Mouse (Mus musculus) CH12.LX (cell line): ENCODE data around the gene Ralgapa1. TPM values are rescaled to one million over a fixed set of nuclear protein-coding genes. Genes with fewer than 3 reads are reported as not detected.

Experiments
- DNase-seq: peaks from one replicate; pipeline ENCODE4 v3.0.0-alpha.2; 2013; ENCODE audit errors: extremely low read depth
- H3K27ac ChIP-seq: 2 replicates; pipeline ENCODE4 v1.5.1; 2012; ENCODE audit warnings: low read depth, mild to moderate bottlenecking, control low read depth, moderate library complexity; ENCODE audit not compliant: insufficient read depth
- H3K27me3 ChIP-seq: replicated peaks from 2 replicates; pipeline ENCODE3; 2012; ENCODE audit warnings: inconsistent platforms
- H3K36me3 ChIP-seq, 2 experiments: replicated peaks in 1 of 2; 2 replicates each; pipeline versions ENCODE3 to v1.6.1; 2012; ENCODE audit warnings: inconsistent platforms in 1 of 2, low read length in 1 of 2, mild to moderate bottlenecking in 1 of 2, mixed read lengths in 1 of 2, moderate library complexity in 1 of 2; ENCODE audit not compliant: control insufficient read depth in 1 of 2, insufficient read depth in 1 of 2
- H3K4me1 ChIP-seq, 2 experiments: 2 replicates each; pipeline ENCODE4 v1.6.1; 2012; ENCODE audit warnings: inconsistent platforms in 1 of 2, moderate library complexity in 1 of 2; ENCODE audit not compliant: insufficient read depth in 2 of 2, control insufficient read depth in 1 of 2
- H3K4me2 ChIP-seq: 2 replicates; pipeline ENCODE4 v1.6.1; 2012; ENCODE audit warnings: low read depth, mild to moderate bottlenecking, control low read depth; ENCODE audit not compliant: poor library complexity, insufficient read depth, severe bottlenecking
- H3K4me3 ChIP-seq, 3 experiments: fragments of 150-350 bp in 1 of 3; sonication (generic) in 1 of 3; replicated peaks in 1 of 3; 2 replicates each; pipeline versions ENCODE3 to v1.5.1; 2011 to 2012; ENCODE audit warnings: low read depth in 2 of 3, low read length in 2 of 3, mild to moderate bottlenecking in 2 of 3, moderate library complexity in 2 of 3, control low read depth in 1 of 3, improper control_type of control experiment in 1 of 3, inconsistent platforms in 1 of 3, mixed read lengths in 1 of 3; ENCODE audit not compliant: poor library complexity in 1 of 3
- H3K79me2 ChIP-seq: replicated peaks from 2 replicates; pipeline ENCODE4 v1.6.1; 2012; ENCODE audit warnings: mild to moderate bottlenecking, moderate library complexity; ENCODE audit not compliant: control insufficient read depth, poor library complexity, insufficient read depth, severe bottlenecking; ENCODE audit errors: extremely low read depth
- H3K9ac ChIP-seq: 2 replicates; pipeline ENCODE4 v1.6.1; 2012; ENCODE audit warnings: low read depth, mild to moderate bottlenecking, control low read depth, moderate library complexity; ENCODE audit not compliant: insufficient read depth
- H3K9me3 ChIP-seq: replicated peaks from 2 replicates; pipeline ENCODE3; 2012; ENCODE audit warnings: low read length, inconsistent platforms, mixed read lengths
- IRF4 ChIP-seq: IDR thresholded peaks from 2 replicates; pipeline ENCODE4 v1.6.1; 2014; ENCODE audit warnings: low read depth, mild to moderate bottlenecking, inconsistent platforms, low read length, improper control_type of control experiment
- JUN ChIP-seq: IDR thresholded peaks from 2 replicates; pipeline ENCODE4 v1.6.1; 2011; ENCODE audit warnings: low read depth, mild to moderate bottlenecking, low read length, improper control_type of control experiment, moderate library complexity; ENCODE audit not compliant: insufficient read depth
- KAT2A ChIP-seq: IDR thresholded peaks from 2 replicates; pipeline ENCODE4 v1.6.1; 2012; ENCODE audit warnings: low read length, improper control_type of control experiment, inconsistent platforms; ENCODE audit not compliant: insufficient replicate concordance
- MAFK ChIP-seq: IDR thresholded peaks from 2 replicates; pipeline ENCODE4 v1.6.1; 2011; ENCODE audit warnings: low read length, improper control_type of control experiment; ENCODE audit not compliant: insufficient replicate concordance
- MAZ ChIP-seq: IDR thresholded peaks from 2 replicates; pipeline ENCODE4 v1.6.1; 2012; ENCODE audit warnings: low read depth, mild to moderate bottlenecking, inconsistent platforms, low read length, improper control_type of control experiment, moderate library complexity
- MEF2A ChIP-seq: IDR thresholded peaks from 2 replicates; pipeline ENCODE4 v1.6.1; 2014; ENCODE audit warnings: low read depth, mild to moderate bottlenecking, inconsistent platforms, low read length, improper control_type of control experiment, borderline replicate concordance
- MYC ChIP-seq: IDR thresholded peaks from 2 replicates; pipeline ENCODE4 v1.6.1; 2011; ENCODE audit warnings: low read depth, mild to moderate bottlenecking, improper control_type of control experiment, low read length
- PAX5 ChIP-seq: IDR thresholded peaks from 2 replicates; pipeline ENCODE4 v1.6.1; 2012; ENCODE audit warnings: low read length, inconsistent platforms, mixed read lengths
- POLR2AphosphoS2 ChIP-seq: IDR thresholded peaks from 2 replicates; pipeline ENCODE4 v1.6.1; 2011; ENCODE audit warnings: low read depth, low read length, improper control_type of control experiment
- RCOR1 ChIP-seq: conservative IDR thresholded peaks from 2 replicates; pipeline ENCODE4 v1.6.1; 2012; ENCODE audit warnings: low read depth, mild to moderate bottlenecking, inconsistent platforms, low read length, improper control_type of control experiment
- TBP ChIP-seq: conservative IDR thresholded peaks from 2 replicates; pipeline ENCODE4 v1.6.1; 2011; ENCODE audit warnings: low read depth, low read length, improper control_type of control experiment
- UBTF ChIP-seq: IDR thresholded peaks from 2 replicates; pipeline ENCODE4 v1.6.1; 2012; ENCODE audit warnings: low read depth, mild to moderate bottlenecking, inconsistent platforms, low read length, improper control_type of control experiment, moderate library complexity
- USF2 ChIP-seq: conservative IDR thresholded peaks from 2 replicates; pipeline ENCODE4 v1.6.1; 2011; ENCODE audit warnings: low read depth, low read length, improper control_type of control experiment
- ZKSCAN1 ChIP-seq: IDR thresholded peaks from 2 replicates; pipeline ENCODE4 v1.6.1; 2012; ENCODE audit warnings: low read depth, inconsistent platforms, low read length, improper control_type of control experiment, borderline replicate concordance
- ZNF384 ChIP-seq: IDR thresholded peaks from 2 replicates; pipeline ENCODE4 v1.6.1; 2012; ENCODE audit warnings: low read depth, low read length, improper control_type of control experiment, inconsistent platforms
- dilution Hi-C: fragments of 300-500 bp; cut with MboI; formaldehyde crosslinking; loops from 2 replicates; pipeline ENCODE4 v1.14.3; 2020; ENCODE audit warnings: low sequenced_read_pairs; ENCODE audit not compliant: extremely low pct_unique_long_range_greater_than_20kb, extremely low pct_ligation_motif_present
- in situ Hi-C: fragments of 300-500 bp; cut with MboI; formaldehyde crosslinking; loops from 3 replicates; pipeline ENCODE4 v1.14.3; 2019; ENCODE audit warnings: low sequenced_read_pairs, low pct_ligation_motif_present, low pct_unique_long_range_greater_than_20kb, mixed read lengths
- polyA plus RNA-seq: library from polyadenylated mRNA; unstranded; fragments of >175 nt; gene quantifications from 2 replicates; pipeline ENCODE4 v1.2.1, GENCODE M21; 2012; ENCODE audit warnings: low read depth; ENCODE audit not compliant: insufficient read length
- total RNA-seq, 2 experiments: library from RNA; depleted of rRNA; stranded (reverse); fragments of 300-350 nt in 1 of 2; fragments of >200 nt in 1 of 2; gene quantifications; 2 replicates each; pipeline ENCODE4 v1.2.3; 2012 to 2014

Ralgapa1 gene
- total and polyA plus RNA-seq, 3 experiments = 10.3 to 24.4 (median 19.2) TPM

DNA sequence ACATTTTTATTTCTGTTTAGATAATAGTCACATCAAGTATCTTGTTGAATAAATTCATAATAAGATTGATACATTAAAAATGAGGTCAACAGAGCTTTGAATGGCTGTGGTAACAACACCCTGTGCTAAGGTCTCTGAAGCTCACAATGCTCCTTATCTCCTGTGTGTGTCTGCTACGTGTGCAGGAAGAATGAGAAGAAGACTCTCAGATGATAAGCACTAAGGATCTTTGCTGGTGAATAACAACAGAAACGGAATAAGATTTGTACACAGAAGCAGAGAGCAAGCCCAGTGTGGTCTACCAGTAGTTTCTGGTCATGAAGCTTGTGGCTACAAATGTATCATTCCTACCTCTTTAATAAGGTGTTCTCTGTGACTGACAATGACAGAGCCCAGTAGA lies 210.2 kb downstream of the Ralgapa1 start:
- Histone ChIP-seq H3K4me1 (no peaks in the 10 kb centered on the region; a peak in 1 of 4 replicates), H3K9ac (no peak overlapping the region), H3K36me3 (peaks cover 7 to 14% of the 10 kb centered on the region in 2 experiments), H3K79me2 (no peaks in the 10 kb centered on the region), H3K4me3 (no peak overlapping the region), H3K4me2 (no peak overlapping the region), H3K27ac (no peak overlapping the region), H3K9me3 (no peaks in the 10 kb centered on the region), H3K27me3 (no peaks in the 10 kb centered on the region)
- dilution Hi-C loops (no loop called here), in situ Hi-C loops (no loop called here)
- TF ChIP-seq ZNF384 = no peak
- no peak for DNase-seq

DNA sequence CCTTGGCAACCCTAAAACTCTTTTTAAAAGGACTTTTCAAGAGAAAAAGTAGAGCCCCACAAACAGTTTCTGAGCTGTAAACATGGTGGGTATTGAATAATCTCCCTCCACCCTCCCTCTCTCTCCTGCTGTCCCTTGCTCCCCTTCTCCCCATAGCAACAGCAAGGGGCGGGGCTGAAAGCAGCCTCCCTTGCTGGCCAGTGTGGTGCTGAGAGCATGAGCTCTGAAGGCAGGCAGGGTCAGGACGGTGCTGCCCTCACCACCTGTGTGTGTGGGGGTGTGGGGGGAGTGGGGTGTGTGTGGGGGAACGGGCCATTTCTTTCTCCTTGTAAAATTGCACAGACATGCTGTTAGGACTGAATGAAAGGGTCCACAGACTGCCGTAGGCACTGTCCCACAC lies 213.1 kb downstream of the Ralgapa1 start:
- in situ Hi-C loops = no loop called here

DNA sequence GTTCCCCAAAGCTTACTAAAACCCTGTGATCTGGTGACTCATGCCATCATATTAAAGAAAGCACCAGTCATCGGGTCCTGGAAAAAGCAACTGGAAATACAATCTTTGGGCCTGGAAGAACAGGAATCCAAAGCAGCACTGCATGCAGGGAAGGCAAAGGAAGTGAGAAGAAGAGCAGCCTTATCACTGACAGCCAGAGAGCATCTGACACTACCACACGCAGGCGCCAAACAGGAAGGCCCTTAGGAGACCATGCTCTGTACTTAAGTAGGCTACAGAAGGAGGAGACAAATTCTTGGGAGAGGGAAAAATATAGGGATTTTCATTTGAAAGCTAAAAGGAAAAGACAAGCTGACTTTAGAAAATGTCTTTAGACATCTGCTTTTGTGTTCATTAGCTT lies 216.6 kb downstream of the Ralgapa1 start:
- Histone ChIP-seq H3K79me2 (no peaks in the 10 kb centered on the region), H3K9ac (no peak overlapping the region)
- no peak for TF ChIP-seq KAT2A
- TF ChIP-seq TBP = no peak
- no peak for TF ChIP-seq JUN
- no peak for TF ChIP-seq MEF2A
- no peak for TF ChIP-seq POLR2AphosphoS2
- TF ChIP-seq MAZ = no peak
- TF ChIP-seq USF2 = no peak
- TF ChIP-seq MAFK = no peak
- no peak for TF ChIP-seq RCOR1
- no peak for TF ChIP-seq UBTF
- no peak for TF ChIP-seq PAX5
- TF ChIP-seq, all 38 proteins: peak for 0
- Histone ChIP-seq H3K27me3 (no peaks in the 10 kb centered on the region), H3K4me2 (no peak overlapping the region), H3K9me3 (peaks cover 14% of the 10 kb centered on the region), H3K36me3 (peaks cover 6 to 38% of the 10 kb centered on the region in 2 experiments), H3K4me3 (no peak overlapping the region), H3K27ac (no peak overlapping the region), H3K4me1 (no peaks in the 10 kb centered on the region; a peak in 1 of 4 replicates)
- in situ Hi-C loops = no loop called here
- dilution Hi-C loops = no loop called here
- DNase-seq = no peak

More for the DNA sequence above, 213.1 kb downstream of the Ralgapa1 start:
- no peaks in the 10 kb centered on the region for H3K27me3 ChIP-seq
- H3K9me3 ChIP-seq = no peaks in the 10 kb centered on the region
- H3K4me3 ChIP-seq = no peak overlapping the region
- peaks cover 7 to 30% of the 10 kb centered on the region in 2 experiments for H3K36me3 ChIP-seq
- H3K4me1 ChIP-seq = no peaks in the 10 kb centered on the region; a peak in 1 of 4 replicates
- no peaks in the 10 kb centered on the region for H3K79me2 ChIP-seq
- DNase-seq = no peak
- no peak overlapping the region for H3K4me2 ChIP-seq
- TF ChIP-seq PAX5 (no peak), UBTF (no peak), MEF2A (no peak), MYC (no peak), ZKSCAN1 (no peak), IRF4 (no peak), USF2 (no peak)
- H3K27ac ChIP-seq = no peak overlapping the region
- no peak overlapping the region for H3K9ac ChIP-seq
- dilution Hi-C loops = no loop called here
